Mouse (Mus musculus) skeletal muscle tissue, adult 2 months (tissue): Measurements from ENCODE around the gene Gm10642.
A peak's percentile ranks its signal among the peaks of the same experiment; 100 is the strongest.

Source experiments
- DNase-seq: peaks from one replicate; pipeline ENCODE4 v3.0.0-alpha.2; 2012; ENCODE audit warnings: low read depth, low spot score

Gm10642 gene

GRCm38 (mm10) chr9:70671772-70672579 is 15.9 kb downstream of the Gm10642 start:
- DNase-seq: no peak

GRCm38 (mm10) chr9:70673656-70674055 is 17.6 kb downstream of the Gm10642 start:
- no peak for DNase-seq

- DNase-seq: no peak
These were observed 19.1 kb downstream of the Gm10642 start for GRCm38 (mm10) chr9:70675117-70675516.

- DNase-seq: no peak
These were observed 19.9 kb downstream of the Gm10642 start for GRCm38 (mm10) chr9:70675961-70676360.

- peak; percentile 99 for DNase-seq
These were observed 22.7 kb downstream of the Gm10642 start, which contains the start of gene Adam10 for GRCm38 (mm10) chr9:70678682-70679131. Gene Adam10 (plus strand): TSS chr9:70678997.

GRCm38 (mm10) chr9:70679132-70680091 is 23.4 kb downstream of the Gm10642 start:
- no peak for DNase-seq

- DNase-seq: no peak
These were observed 26.2 kb downstream of the Gm10642 start for GRCm38 (mm10) chr9:70682202-70682601.

GRCm38 (mm10) chr9:70688301-70688968 is 32.4 kb downstream of the Gm10642 start:
- DNase-seq: no peak

GRCm38 (mm10) chr9:70689926-70690325 is 33.9 kb downstream of the Gm10642 start:
- no peak for DNase-seq

- no peak for DNase-seq
These were observed 34.5 kb downstream of the Gm10642 start for GRCm38 (mm10) chr9:70690579-70690978.

GRCm38 (mm10) chr9:70691772-70692693 is 36.0 kb downstream of the Gm10642 start:
- no peak for DNase-seq

GRCm38 (mm10) chr9:70695723-70696122 is 39.7 kb downstream of the Gm10642 start:
- DNase-seq: no peak

GRCm38 (mm10) chr9:70698090-70698489 is 42.0 kb downstream of the Gm10642 start:
- DNase-seq: no peak

GRCm38 (mm10) chr9:70703597-70704203 is 47.6 kb downstream of the Gm10642 start:
- no peak for DNase-seq

GRCm38 (mm10) chr9:70706444-70706843 is 50.4 kb downstream of the Gm10642 start:
- no peak for DNase-seq
